Mouse (Mus musculus) bone marrow, adult 2 months (tissue): ENCODE data around the gene Mrvi1.

Source experiments
- CTCF ChIP-seq: fragments of 200-500 bp; IDR thresholded peaks from 2 replicates; pipeline ENCODE4 v1.5.1; 2011; ENCODE audit warnings: low read length, control low read depth; ENCODE audit not compliant: control insufficient read depth, insufficient read depth
- POLR2A ChIP-seq: fragments of 200-500 bp; IDR thresholded peaks from 2 replicates; pipeline ENCODE4 v1.6.1; 2011; ENCODE audit warnings: low read depth, mild to moderate bottlenecking, control low read depth, low read length, borderline replicate concordance; ENCODE audit not compliant: control insufficient read depth

DNA sequence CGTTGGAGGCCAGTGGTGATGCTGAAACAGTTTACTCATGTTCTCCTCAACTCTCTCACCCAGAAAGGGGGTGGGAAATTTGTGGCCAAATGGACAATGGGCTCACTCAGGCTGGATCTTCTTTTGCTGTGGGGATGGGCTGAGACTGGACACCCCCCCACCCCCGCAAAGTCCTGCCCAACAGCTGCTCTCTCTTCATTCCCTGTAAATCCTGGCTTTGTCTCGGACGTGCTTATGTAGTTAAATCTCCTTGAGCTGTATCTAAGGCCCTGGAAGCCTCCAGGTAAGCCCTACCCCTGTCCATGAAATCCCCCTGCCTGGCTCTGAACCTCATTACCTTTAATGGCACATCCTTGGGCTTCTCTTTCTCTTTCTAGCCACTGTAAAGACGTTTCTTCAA lies 113.5 kb downstream of the Mrvi1 start:
- TF ChIP-seq CTCF, result no peak
- TF ChIP-seq POLR2A, result no peak
